Mouse (Mus musculus): Measurements from ENCODE around the gene Atf6.

The Atf6 gene

DNA sequence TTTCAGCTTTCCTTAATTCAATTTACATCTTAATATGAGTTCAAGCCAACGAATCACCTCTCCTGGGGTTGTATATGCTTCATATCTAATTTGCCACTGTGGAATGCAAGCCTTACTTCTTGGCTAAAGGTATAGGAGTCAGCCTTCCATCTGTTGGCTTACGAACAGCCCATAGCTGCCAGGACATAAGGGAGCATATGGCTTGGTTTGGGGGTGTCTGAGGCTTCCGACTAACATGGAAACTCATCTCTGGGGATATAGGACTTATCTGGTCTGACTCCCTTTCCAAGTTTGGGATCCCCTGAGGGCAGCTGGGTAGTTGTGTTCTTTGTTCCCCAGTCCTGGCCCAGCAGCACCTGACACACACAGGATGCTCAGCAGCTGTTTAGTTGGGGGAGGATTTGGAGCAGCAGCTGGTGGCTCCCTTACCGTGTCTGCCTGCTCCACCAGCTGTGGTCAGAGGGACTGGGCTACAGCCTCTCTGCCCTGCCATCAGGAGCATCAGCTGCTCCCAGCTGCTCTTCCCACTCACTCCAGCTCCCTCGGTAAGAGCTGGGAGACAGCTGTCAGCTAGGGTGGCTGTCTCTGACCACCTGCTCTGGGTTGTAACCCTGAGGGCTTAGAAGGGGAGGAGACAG is 212.2 kb downstream of the Atf6 start:
- DNase-seq, result no peak

Measured in cerebellum, adult 11-12 months (tissue).